Mouse (Mus musculus) erythroblast, embryonic 14.5 days (primary cell): ENCODE data around the gene Fam20a. TPM values are rescaled to one million over a fixed set of nuclear protein-coding genes. Genes with fewer than 3 reads are reported as not detected.

Source experiments
- H3K27me3 ChIP-seq: 2 replicates; pipeline ENCODE4 v1.6.1; 2012; ENCODE audit warnings: inconsistent platforms; ENCODE audit not compliant: control insufficient read depth
- H3K36me3 ChIP-seq: 2 replicates; pipeline ENCODE4 v1.6.1; 2012; ENCODE audit warnings: mild to moderate bottlenecking, inconsistent platforms; ENCODE audit not compliant: control insufficient read depth
- H3K4me1 ChIP-seq: 2 replicates; pipeline ENCODE4 v1.6.1; 2012; ENCODE audit warnings: inconsistent platforms; ENCODE audit not compliant: control insufficient read depth
- H3K4me3 ChIP-seq: replicated peaks from 2 replicates; pipeline ENCODE3; 2012; ENCODE audit warnings: moderate library complexity, mild to moderate bottlenecking, inconsistent platforms
- H3K9me3 ChIP-seq: 2 replicates; pipeline ENCODE4 v1.6.1; 2012; ENCODE audit warnings: low read length, inconsistent platforms, mixed read lengths; ENCODE audit not compliant: control insufficient read depth
- GATA1 ChIP-seq: IDR thresholded peaks from 2 replicates; pipeline ENCODE4 v1.6.1; 2012; ENCODE audit warnings: low read length, inconsistent platforms, mixed read lengths
- TAL1 ChIP-seq: IDR thresholded peaks from 3 replicates; pipeline ENCODE4 v1.6.1; 2012; ENCODE audit warnings: low read length, inconsistent platforms, mixed read lengths
- polyA plus RNA-seq: library from polyadenylated mRNA; stranded (reverse); fragments of >175 nt; gene quantifications from 2 replicates; pipeline ENCODE4 v1.2.3, GENCODE M21; 2012

Gene Fam20a
- polyA plus RNA-seq, 1 experiment = not detected

GRCm38 (mm10) chr11:109674542-109674941 lies 47.5 kb downstream of the Fam20a start:
- Histone ChIP-seq H3K4me3 (no peak overlapping the region), H3K4me1 (peaks cover 2% of the 10 kb centered on the region; the same call in 1 of the 2 replicates), H3K9me3 (no peaks in the 10 kb centered on the region), H3K27me3 (no peaks in the 10 kb centered on the region), H3K36me3 (peaks cover 19% of the 10 kb centered on the region)
- TF ChIP-seq GATA1 = no peak
- no peak for TF ChIP-seq TAL1

- Histone ChIP-seq H3K4me3 (no peak overlapping the region), H3K27me3 (no peaks in the 10 kb centered on the region), H3K4me1 (peaks cover 2% of the 10 kb centered on the region; the same call in 1 of the 2 replicates), H3K9me3 (no peaks in the 10 kb centered on the region), H3K36me3 (peaks cover 24% of the 10 kb centered on the region)
- TF ChIP-seq GATA1 = no peak
- TF ChIP-seq TAL1 = no peak
Measured at GRCm38 (mm10) chr11:109673741-109674140, 48.3 kb downstream of the Fam20a start.

GRCm38 (mm10) chr11:109672881-109673739 lies 49.0 kb downstream of the Fam20a start:
- TF ChIP-seq GATA1 (no peak), TAL1 (no peak)
- H3K4me3 ChIP-seq = no peak overlapping the region
- peaks cover 31% of the 10 kb centered on the region for H3K36me3 ChIP-seq
- H3K27me3 ChIP-seq = no peaks in the 10 kb centered on the region
- peaks cover 4% of the 10 kb centered on the region; the same call in 1 of the 2 replicates for H3K4me1 ChIP-seq
- no peaks in the 10 kb centered on the region for H3K9me3 ChIP-seq

- peaks cover 4% of the 10 kb centered on the region; the same call in 1 of the 2 replicates for H3K4me1 ChIP-seq
- H3K9me3 ChIP-seq = no peaks in the 10 kb centered on the region
- H3K36me3 ChIP-seq = peaks cover 38% of the 10 kb centered on the region
- no peaks in the 10 kb centered on the region for H3K27me3 ChIP-seq
- TF ChIP-seq GATA1 (no peak), TAL1 (no peak)
- no peak overlapping the region for H3K4me3 ChIP-seq
Measured at GRCm38 (mm10) chr11:109672396-109672795, 49.7 kb downstream of the Fam20a start.

GRCm38 (mm10) chr11:109672021-109672324 lies 50.1 kb downstream of the Fam20a start:
- no peak overlapping the region for H3K4me3 ChIP-seq
- peaks cover 4% of the 10 kb centered on the region; the same call in 1 of the 2 replicates for H3K4me1 ChIP-seq
- TF ChIP-seq TAL1 (no peak), GATA1 (no peak)
- H3K27me3 ChIP-seq = no peaks in the 10 kb centered on the region
- H3K36me3 ChIP-seq = peaks cover 42% of the 10 kb centered on the region
- no peaks in the 10 kb centered on the region for H3K9me3 ChIP-seq

GRCm38 (mm10) chr11:109671136-109672020 lies 50.7 kb downstream of the Fam20a start:
- H3K36me3 ChIP-seq = peaks cover 48% of the 10 kb centered on the region

GRCm38 (mm10) chr11:109670026-109670916 lies 51.8 kb downstream of the Fam20a start:
- no peaks in the 10 kb centered on the region for H3K27me3 ChIP-seq
- no peak overlapping the region for H3K4me3 ChIP-seq
- H3K36me3 ChIP-seq = peaks cover 59% of the 10 kb centered on the region
- H3K4me1 ChIP-seq = peaks cover 4% of the 10 kb centered on the region; the same call in 1 of the 2 replicates
- TF ChIP-seq GATA1 = no peak
- TF ChIP-seq TAL1 = no peak
- no peaks in the 10 kb centered on the region for H3K9me3 ChIP-seq

More at GRCm38 (mm10) chr11:109671136-109672020, 50.7 kb downstream of the Fam20a start:
- TF ChIP-seq TAL1 = no peak
- TF ChIP-seq GATA1 = no peak
- H3K9me3 ChIP-seq = no peaks in the 10 kb centered on the region
- H3K27me3 ChIP-seq = no peaks in the 10 kb centered on the region
- no peak overlapping the region for H3K4me3 ChIP-seq
- H3K4me1 ChIP-seq = peaks cover 4% of the 10 kb centered on the region; the same call in 1 of the 2 replicates

- Histone ChIP-seq H3K27me3 (no peaks in the 10 kb centered on the region), H3K4me1 (peaks cover 4% of the 10 kb centered on the region; the same call in 1 of the 2 replicates), H3K4me3 (no peak overlapping the region), H3K9me3 (no peaks in the 10 kb centered on the region), H3K36me3 (peaks cover 69% of the 10 kb centered on the region)
- TF ChIP-seq TAL1 = no peak
- no peak for TF ChIP-seq GATA1
Measured at GRCm38 (mm10) chr11:109669149-109669708, 52.9 kb downstream of the Fam20a start.
